Mouse (Mus musculus): ENCODE measurements around the gene Slc22a2.
"Not testable (repeated sequence)": the region's sequence is repeated elsewhere in the genome, so short reads cannot be mapped to it uniquely, and the experiment has no call there.

The Slc22a2 gene

DNA sequence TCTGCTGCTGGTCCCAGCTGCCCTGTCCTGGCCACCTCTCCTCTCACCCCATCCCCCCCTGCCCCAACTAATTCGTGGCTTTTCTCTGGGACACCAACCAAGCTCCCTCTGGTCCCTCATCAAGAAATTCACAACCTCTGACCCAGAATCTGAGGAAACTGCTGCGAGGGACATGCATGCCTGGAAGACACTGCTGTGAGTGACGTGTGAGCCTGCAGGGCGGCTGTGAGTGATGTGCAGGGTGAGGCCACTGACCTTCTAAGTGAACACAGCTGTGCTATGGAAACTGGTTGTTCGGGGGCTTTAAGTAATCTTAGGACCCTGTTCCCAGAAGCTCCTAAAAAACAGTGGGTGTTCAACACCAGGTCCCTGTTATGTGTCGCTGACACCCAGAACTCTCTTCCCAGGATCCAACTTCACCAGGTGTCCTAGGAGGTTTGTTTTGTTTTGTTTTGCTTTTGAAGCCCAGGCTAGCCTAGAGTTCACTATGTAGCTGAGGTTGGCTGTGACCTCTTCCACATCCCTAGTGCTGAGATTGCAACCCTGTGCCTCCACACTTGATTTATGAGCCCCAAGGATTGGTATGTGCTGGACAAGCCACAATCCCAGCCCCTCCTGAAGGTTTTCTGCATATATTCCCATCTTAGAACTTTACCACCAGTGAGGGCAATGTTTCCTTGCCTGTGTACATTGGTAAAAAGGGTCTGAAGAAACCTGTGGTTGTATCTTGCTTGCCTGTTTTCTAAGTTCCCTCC lies 47.2 kb downstream of the Slc22a2 start:
- DNase-seq (ENCODE audit: low spot score in 2 of 2) = no peak

DNA sequence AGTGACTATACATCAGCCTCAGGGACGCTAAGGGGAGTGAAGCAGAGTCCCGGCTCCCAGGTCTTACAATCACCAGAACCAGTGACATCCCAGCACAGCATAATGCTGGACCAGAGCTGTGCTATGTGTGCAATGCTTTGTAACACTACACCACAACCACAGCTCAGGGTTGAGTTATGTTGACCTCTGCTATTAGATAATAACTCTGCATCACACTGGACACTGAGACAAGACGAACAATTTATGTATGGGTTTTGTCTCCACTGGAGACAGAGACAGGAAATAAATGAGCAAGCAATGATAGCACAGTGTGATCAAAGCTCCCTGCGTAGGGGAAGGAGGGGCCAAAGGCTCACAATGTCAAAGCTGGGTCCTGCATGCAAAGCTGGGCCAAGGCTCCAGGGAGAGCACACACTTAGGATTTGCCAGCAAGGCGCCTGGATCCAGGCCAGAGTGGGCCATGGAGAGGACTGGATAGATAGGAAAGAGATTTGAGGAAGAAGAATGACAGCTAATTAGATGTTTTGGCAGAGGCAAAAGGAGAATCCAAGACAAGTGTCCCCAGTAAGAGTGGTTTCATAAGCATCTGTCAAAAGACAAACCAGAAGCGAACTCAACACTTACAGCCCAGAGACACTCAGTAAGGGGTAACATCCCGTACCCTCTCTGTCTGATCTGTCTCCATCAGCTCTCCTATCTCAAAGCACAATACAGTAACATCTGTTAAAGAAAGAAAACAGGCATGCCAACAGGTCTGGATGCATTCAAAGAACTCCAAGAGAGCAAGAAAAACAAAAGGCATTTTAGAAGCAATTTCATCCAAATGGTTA lies 48.1 kb downstream of the Slc22a2 start:
- no peak for DNase-seq (ENCODE audit: low spot score in 2 of 2)

DNA sequence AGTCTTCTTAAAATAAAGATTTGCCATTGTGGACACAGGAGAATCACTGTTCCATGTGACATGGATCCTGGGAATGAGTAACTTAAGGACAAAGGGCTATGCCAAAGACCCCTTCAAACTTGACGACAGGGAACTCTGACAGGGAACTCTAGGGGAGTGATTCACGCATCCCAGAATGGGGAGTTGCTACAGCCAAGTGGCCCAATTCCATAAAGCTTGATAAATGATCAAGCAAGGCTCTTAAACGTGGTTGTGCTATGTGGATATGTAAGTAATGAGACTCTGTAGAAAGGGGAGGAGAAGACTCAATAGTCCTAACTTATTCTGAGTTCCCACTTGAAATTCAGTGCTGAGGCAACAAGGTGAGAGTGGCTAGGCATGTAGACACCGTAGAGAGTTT lies 50.9 kb downstream of the Slc22a2 start:
- DNase-seq (ENCODE audit: low spot score in 2 of 2) = no peak

DNA sequence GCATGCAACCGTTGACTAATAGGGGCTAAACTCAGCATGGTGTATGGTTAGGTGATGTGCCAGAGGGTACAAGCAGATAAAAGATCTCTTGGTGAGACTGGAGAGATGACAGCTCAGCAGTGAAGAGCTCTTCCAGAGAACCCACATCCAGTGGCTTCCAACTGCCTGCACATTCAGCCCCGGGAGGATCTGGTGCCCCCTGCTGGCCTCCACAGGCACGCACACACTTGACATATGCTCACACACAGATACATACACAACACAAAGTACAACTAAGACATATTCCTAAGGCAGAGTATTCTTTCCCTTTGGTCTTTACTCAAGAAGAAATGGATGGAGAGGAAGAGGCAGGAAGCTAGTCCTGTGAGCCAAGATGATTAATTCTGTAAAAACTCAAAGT lies 55.7 kb downstream of the Slc22a2 start:
- DNase-seq (ENCODE audit: low spot score in 2 of 2) = no peak

DNA sequence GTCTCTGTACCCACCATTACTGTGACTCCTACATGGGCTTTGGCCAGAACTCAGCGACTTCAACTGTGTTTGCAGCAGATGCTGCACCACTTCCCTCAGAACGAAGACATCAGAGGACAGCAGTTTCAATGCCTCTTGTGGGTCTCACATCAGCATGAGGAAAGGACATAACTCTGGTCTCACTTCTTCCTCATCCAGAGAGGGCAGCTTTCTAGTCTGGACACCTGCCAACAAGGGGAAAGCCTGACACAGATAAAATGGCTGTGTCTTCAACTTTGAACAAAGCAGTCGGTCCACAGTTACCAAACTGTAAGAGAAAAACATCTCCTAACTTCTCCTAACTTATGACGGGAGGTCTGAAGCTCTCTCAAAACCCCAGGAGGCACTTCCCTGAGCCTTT lies 57.2 kb downstream of the Slc22a2 start:
- no peak for DNase-seq (ENCODE audit: low spot score in 2 of 2)

DNA sequence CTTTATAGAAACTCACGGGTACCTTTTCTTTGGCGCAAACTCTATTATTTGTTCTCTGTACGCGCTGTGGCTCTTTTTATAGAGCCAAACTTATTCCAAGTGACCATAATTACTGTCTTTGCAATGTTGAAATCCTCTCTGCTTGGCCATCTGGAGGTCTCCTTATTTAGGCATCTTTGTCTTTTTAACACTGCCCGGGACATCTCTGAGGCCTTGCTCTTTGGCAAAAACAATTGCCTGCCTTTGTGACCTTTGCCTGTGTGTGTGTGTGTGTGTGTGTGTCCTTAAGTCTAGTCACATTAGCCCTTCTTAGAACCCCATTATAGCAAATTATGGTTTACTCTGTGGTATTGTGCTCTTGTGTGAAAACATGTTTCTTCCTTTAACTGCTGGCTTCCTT lies 61.5 kb downstream of the Slc22a2 start:
- no peak for DNase-seq (ENCODE audit: low spot score in 2 of 2)

DNA sequence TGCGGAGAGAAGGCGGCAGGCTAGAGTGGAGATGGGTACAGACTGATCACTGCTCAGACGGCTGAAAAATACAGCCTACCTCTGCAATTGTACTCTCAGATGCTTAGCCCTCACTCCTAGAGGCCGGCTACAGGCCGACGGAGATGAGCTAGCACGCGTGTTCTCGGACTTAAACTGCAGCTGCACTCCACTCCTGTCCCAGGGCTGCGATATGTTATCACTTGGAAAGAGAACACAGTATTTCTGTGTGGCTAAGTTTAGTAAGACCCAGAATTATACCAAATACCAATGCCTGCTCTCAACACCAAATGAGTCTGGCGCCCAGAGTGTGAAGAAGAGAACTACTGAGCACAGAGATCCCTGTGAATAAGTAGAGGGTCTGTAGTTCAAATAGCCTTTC lies 68.7 kb downstream of the Slc22a2 start:
- no peak for DNase-seq (ENCODE audit: low spot score in 2 of 2)

DNA sequence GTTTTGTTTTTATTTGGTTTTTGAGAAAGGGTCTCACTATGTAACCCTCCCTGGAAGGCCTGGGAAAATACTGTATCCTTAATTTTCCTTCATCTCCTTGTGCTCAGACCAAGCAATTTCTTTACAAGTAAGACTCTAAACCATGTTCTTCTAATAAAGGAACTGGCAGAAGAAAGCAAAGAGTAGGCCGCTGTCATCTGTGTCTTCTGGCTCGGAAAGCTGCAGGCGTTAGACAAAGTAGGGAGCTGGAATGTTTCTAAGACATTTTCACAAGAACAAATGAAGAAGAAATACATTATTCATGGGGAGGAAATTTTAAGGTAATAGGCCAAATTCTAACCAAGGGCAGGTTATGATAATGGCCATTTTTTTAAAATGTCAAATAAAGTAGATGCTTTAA lies 70.1 kb downstream of the Slc22a2 start:
- no peak for DNase-seq (ENCODE audit: low spot score in 2 of 2)

DNA sequence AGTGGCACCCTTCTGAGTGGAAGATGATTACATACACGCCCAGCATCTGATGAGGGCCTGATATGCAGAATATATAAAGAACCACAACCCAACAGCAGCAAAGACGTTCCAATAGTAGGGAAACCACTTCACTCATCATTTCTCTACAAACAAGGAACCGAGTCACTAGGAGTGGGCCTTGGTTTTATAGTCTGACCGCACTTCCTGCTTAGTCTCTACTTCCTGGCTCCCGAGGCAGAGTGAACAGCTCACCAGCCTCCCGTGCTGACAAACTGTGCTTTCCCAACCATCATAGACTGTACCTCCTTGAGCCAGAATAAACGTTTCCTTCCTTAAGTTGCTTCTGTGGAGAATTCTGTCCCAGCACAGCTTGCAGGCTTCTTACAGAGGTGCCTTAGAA lies 71.9 kb downstream of the Slc22a2 start:
- DNase-seq (ENCODE audit: low spot score in 2 of 2) = no peak

DNA sequence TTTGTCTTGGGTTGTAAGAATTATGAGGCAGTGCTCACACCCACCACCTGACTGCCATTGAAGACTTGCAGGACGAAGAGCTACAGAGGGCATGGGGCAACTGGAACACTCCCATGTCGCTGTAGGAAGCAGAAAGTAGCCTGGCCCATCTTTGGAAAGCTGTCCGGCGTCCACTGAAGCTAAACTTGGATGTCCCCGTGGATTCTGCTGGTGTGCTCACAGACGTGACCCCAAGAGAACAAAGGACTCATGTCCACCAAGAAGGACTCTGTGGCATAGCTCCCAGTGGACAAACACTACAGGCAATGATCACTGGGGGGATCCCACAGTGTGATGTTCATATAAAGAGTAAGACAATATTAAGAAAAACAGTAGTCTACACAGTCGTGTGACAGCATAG lies 74.9 kb downstream of the Slc22a2 start:
- DNase-seq (ENCODE audit: low spot score in 2 of 2) = no peak

DNA sequence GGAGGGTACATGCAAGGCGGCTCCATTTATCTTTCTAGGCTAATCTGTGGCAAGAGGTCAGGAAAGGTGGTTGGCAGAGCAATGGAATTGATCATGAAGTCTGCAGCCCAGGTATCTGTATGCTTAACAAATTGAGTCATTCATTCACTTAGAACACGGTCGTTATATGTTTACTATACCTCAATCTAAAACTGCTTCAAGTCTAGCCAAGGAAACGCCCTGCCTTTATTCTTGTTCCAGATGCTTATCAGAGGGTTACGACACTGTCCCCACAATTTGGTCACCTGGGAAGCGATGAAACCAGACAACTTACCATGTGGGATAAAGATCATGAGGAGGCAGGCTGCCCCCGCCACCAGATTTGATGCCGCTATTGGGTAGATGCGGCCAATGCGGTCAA lies 75.3 kb downstream of the Slc22a2 start:
- no peak for DNase-seq (ENCODE audit: low spot score in 2 of 2)

DNA sequence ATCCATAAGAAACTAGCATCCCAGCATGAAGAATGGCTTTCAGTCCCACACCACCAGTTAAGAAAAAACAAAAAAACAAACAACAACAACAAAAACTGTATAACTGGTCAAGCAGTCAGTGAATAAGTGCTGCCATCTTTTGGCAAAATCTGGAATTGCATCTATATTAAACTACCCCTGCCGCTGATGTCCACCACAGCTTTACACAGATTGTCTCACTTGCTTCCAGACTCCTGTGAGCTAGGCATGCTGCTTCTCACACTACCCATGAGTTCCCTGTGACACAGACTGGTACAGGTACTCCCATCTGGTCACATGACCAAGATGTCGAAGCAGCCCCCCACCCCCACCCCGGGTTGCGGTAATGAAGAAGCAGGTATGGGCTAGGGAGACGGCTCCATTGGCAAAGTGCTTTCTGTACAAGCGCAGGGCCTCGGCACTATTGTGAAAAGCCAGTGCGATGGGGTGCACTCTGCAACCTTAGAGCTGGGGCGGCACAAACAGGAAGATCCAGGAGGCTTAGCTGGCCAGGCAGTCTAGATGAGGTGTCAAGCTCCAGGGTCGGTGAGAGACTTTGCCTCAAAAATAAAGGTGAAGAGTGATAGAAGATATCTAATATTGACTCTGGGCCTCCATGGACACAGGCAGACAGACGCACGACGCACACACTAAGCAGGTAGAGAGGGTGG lies 76.8 kb downstream of the Slc22a2 start:
- no peak for DNase-seq (ENCODE audit: low spot score in 2 of 2)

DNA sequence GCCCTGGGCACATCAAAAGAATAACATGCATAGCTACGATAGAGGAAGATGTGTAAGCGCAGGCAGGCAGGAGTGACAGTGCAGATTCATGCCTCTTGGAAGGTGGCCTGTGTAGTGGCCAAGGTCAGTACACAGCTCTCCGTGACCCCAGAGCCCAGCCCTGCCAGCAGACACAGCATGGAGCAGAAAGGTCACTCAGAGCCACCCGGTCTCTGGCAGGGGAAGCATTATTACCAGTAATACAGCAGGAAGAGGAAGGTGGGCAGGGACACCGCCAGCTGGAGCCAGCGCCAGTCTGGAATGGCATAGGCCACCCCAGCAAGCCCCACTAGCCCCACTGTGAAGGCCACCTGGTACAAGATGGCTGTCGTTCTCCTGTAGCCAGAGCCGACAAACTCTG lies 80.2 kb downstream of the Slc22a2 start:
- DNase-seq (ENCODE audit: low spot score in 2 of 2) = no peak

DNA sequence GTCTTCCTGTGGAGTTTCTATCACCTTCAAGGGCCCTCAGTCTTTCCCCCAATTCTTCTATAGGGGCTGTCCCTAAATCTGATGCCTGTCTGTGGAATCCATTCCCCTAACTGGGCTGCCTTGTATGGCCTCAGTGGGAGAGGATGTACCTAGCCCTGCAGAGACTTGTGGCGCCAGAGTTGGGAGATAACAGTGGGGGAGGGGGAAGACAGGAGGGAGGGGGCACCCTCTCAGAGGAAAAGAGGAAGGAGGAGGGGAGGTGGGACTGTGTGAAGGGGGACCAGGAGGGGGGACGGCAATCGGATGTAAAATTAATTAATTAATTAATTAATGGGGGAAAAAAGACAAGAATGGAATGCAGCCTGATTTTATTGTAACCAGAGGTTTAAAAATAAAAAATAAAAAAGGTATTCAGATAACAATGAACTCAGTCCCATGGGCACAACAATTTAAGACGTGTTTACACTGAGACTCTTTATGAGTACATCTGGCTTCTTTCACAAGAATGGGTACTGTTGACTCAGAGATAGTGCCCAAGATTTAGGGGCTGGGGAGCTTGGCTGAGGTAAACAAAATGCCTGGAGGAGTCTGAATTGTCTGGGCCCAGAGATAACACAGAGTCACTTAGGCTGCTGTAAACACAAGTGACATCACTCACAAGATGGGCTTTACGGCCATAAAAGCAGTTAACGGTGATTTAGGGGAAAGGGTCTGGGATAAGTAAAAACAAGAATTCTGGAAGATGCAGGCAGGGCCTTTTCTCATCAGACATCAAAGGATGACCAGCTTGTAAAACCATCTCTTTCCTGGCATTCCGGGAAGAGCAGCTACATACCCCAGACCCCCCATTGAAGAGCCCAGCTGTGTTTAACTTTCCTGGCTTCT lies 84.8 kb downstream of the Slc22a2 start:
- no peak for DNase-seq (ENCODE audit: low spot score in 2 of 2)

DNA sequence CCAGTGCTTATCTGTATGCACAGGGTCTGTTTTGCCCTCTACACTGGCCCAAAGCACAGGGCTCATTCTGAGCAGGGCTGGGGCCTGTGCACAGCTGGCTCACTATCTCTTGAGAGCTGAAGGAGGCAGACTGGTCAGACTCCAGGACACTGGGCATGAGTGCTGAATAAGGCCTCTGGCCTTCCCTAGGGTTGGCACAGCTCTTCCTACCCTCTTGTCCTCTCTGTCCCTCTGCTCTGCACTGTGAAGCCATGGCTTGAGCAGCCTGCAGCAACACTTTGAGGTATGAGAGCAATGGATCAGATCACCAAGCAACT lies 85.4 kb downstream of the Slc22a2 start:
- DNase-seq (ENCODE audit: low spot score in 2 of 2) = no peak

DNA sequence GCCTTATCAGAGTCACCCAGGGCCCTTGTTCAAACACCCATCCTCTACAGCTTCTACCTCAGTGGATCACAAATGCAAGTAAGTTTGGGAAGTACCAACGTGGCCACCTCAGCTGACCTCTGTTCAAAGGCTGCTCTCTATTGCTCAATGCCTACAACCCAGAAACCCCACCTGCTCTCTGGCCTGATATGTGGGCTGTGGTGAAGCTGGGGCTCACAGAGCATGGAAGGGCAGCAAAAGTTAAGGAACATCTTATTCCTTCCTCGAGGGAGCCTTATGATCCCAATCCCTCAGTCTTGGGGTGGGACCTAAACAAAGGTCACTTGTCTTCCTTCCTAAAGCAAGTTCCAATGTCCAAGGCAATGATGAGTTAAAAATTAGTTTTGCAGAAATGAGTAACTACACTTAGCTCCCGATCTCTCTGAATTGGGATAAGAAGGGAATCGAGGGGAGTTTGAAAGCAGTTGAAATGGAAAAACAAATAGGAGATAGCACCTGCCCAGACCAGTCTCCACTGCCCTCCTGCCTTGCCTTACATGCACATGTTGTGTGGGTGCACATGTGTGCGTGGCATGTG lies 87.2 kb downstream of the Slc22a2 start:
- no peak for DNase-seq (ENCODE audit: low spot score in 2 of 2)

DNA sequence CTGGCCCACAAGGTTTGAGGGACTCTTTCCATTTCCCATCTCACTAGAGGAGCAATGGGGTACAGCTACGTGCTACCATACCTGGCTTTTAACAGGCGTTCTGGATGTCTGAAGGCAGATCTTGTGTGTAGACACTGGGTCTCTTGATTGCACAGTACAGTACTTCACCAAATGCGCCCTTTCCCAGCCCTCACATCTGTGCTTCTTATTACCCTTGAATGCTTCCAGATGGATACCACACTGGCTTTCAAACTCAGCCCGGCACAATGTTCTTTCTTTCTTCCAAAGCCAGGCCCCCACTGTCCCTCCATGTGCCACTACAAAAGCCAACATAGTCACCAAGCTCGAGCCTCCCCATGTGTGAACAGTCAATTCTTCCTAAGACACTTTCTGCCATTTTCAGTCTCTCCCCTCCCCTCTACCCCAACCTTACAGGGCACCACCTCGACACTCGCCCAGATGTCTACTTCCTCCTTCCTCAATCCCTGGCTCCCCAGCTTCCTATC lies 88.4 kb downstream of the Slc22a2 start:
- DNase-seq (ENCODE audit: low spot score in 2 of 2) = no peak

DNA sequence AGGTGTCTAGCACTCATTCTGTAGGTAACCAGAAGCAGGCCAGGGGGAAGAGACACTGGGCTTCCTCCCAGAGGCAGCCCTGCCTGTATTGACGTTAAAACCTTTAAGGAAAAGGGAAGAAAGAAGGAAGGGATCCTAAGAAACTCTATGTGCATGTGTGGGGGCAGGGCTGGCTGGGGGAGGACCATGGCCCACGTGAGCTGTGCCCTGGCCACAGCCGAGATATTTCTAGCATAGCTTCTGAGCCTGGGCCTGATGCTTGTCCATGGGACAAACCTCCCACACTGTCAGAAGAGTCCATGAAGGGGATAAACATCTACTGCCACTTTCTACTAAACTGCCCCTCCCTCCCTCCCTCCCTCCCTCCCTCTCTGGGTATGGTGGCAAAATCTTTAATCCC lies 89.9 kb downstream of the Slc22a2 start:
- no peak for DNase-seq (ENCODE audit: low spot score in 2 of 2)

DNA sequence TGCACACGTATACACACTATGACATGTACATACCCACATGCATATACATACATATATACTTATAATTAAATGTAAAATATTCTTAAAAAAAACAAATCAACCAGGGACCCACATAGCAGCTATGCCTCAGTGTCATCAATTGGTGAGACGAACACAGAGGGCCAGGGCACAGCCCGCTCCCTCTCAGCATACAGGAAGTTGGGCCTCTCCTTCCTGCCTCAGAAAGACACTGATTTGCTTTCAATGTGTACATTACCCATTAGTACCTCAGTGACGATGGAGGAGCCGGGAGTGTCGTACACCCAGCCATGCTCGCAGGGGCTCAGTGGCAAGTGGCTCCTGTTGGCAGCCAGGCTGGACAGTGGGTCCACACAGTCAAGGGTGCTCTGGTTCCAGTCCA lies 91.0 kb downstream of the Slc22a2 start:
- not testable (repeated sequence) for DNase-seq (ENCODE audit: low spot score in 2 of 2)

DNA sequence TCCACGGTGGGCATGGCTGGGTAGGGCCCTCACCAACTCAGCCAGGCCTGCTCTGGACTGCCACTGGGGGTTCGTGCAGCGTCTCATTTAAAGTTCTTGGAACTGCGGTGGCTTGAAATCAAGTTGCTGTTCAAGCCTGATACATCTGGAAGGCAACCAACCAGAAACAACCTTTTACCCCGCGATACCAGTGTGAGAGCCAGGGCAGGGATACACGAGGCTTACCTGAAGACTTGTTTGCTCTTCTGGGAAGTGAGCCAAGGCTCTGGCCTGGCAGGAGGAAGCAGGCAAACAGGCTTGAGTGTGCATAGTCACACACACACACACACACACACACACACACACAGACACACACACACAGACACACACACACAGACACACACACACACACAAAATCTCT lies 91.7 kb downstream of the Slc22a2 start, which contains the start of gene Slc22a1:
Slc22a1 (minus strand) TSS at position 184 of the 400 bp plus-strand sequence.
- DNase-seq (ENCODE audit: low spot score in 2 of 2) = no peak

DNA sequence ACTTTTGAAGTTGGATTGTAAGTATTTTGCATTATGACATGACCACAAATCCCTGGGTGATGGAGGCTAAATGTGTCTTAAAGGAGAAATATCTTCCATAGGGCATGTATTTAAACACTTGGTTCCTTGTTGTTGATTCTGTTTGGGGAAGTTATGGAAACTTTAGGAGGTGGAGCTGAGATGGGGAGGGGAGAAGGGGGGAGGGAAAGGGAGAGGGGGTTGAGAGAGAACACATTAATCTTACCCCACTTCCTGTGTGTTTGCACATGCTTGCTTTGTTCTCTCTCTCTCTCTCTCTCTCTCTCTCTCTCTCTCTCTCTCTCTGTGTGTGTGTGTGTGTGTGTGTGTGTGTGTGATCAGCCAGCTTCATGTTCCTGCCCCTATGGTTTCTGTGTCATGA lies 93.2 kb downstream of the Slc22a2 start:
- no peak for DNase-seq (ENCODE audit: low spot score in 2 of 2)
